Mouse (Mus musculus): Measurements from ENCODE around the gene Pde4d.

The Pde4d gene

DNA sequence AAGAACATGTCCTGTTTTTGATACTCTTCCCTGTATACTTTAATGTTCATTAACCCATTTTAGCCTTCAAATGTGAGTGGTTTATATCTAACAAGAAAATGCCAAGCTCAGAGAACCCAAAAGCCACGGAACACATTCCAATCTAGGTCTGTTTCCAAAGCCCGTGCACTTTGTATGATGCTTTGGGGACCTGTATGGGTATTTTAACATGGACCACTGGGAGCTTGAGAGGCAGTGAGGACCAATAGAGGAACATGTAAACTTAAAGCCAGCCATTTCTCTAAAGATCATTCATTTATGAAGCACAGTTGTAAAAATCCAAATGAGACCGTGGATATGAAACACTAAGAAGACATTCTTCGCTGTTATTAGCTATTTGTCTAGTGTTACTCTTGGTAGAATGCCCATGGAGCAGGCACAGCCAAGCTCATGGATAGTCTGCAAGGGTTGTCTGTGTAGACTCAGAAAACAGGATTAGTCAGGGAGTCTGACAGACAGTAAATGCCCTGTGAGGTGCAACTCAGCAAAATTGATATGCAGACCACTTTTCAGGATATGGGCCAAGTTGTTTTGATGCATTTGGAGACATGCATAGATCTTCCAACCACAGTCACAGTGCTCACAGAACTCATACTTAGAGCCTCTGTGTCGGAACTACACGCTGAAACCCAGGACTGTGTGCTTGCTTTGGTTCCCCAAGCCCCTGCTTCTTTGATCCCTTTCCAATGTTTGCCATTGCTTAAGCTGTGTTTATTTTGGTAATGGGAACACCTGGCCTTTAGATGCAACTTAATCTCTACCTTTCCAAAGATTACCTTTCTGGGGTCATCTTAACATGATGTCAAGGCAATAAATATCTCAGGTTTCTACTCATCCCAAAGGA is 1272.7 kb downstream of the Pde4d start:
- no peak for DNase-seq

DNA sequence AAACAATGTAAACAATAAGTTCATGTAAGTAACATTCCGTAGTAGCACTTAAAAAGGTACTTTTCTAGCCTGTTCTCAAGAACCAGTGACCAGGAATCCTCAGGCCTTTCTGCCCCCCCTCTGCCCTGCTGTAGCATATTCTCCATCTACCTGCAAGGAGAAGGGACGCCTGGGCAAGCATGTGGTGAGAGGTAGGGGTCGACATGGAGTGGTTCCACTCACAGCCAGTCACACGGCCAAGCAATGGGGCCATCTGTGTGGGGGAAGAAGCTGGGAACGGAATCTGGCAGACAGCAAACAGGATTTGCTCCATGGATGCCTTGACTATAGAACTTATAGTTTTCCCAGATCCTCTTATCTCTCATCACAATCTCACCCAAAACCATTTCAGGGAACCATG is 1277.6 kb downstream of the Pde4d start:
- DNase-seq, result no peak

DNA sequence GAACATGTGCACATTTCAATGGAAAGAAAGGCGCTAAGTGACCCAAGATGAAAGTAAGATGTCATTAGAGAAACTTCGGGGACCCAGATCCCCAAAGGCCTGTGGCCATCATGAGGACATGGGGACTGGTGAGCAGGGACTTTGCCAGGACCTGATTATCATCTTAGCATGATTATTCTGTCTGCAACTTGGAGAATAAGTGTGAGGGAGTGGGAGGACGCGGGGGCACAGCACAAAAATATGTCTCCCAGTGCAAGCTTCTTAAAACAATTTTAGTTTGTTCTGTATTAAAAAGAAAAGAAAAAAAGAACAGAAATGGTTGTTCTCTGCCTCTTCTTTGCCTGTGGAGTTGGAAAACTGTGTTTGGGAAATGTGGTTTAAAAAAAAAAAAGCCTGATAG is 1279.9 kb downstream of the Pde4d start:
- no peak for DNase-seq

DNA sequence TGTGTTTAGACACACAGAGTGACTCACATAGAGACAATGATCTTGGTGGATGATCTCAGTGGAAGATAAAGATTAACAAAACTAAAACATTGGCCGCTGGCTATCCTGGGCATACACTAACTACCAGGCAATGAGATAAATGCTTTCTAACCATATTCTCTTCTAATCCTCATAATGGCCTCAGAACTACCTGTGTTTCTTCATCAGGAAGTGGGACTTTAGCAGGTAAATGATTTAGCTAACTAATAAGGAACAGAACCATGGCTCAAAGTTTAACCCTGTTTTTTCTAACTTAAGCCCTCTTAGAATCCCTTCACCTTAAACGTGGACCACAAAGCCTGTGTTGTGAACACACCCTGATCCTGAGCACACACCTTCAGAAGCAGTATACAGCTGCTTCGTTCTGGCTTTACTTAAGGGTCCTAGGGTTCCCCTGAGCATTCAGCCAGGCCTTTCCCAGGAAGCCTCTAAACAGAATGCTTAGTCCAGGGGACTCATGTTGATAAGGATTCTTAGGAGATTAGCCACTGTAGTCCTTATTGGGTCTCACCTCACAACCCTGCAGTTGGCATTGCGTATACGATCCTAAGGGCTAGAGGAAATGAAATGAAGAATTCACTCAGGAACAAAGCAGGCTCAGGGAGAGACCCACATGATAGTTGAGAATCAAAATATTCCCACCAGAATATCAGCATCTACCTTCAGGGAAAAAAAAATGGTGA is 1283.1 kb downstream of the Pde4d start:
- DNase-seq, result no peak

DNA sequence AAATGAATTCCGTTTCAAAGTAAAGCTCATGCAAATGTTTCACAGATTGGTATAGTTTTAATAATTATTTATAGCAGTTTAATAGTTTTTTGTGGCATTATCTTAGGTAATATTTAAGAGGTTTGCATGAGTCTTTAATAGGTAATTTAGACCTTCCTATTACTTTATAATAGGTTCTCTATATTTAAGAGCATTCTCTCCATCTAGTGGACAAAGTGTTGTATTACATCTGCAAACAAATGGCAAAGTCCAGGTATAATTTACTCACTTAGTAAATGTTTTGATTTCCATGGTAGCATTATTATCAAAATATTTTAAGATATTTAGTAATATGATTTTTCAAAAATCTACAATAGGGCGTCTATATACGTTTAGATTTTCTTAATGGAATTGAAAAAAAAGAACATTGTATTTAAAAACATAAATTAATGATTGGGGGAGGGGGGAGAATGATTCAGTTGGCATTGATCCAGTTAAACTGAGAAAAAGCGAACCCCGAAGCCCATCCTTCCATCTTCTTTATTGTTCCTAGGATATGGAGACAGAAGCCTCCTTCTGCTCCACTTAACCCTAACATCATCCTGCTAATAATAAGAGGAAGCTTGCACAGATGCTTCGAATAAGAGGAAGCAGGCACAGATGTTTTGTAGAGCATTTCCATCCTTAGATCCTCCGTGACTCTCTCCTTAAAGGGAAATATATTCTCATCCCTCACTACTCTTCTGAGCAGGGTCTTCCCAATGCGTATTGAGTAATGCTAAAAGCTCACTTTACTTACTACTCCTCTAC is 1286.7 kb downstream of the Pde4d start:
- no peak for DNase-seq

DNA sequence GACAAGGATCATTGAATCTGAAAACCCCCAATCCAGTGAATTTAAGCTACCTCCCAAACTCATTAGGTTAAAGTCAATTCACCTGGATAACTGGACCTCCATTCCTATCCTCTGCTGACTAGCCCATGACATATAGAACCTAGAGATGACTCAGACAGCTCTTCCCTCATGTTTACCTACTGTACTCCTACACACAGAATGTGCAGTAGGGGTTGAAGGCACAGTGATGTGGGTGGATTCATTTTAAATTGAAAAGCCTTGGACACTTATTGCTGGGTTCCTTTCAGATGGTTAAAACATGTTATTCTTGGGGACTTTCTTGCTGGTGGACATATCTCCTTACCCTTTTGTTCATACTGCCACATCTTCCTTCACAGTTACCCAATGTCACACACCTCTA is 1296.7 kb downstream of the Pde4d start:
- no peak for DNase-seq

DNA sequence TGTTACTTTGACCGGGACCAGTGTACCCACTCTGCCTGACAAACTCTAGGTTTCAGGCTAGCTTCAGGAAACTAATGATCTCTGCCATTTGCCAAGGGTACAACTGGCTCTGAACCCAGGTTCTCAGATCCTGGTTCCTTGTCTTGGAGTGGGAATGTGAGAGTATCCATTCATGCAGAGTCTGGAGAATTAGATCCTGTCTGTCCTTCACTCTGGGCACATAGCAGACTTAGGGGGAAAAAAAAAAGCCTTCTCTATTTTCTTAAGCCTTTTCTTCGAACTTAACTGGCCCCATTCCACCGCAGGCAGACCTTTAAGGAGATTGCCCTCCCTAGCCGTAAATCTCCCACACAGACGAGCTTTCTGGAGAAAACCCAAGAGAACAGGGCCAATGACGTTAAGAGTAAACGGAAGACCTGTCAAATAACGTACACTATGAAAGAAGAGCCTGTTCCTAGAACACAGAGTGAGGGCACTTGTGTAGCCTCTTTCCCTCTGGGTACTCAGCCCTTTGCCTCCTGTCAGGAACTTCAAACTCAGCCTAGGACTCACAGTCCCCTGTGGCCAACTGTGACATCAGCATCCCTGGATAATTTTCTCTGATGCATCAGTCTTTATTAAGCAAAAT is 1302.6 kb downstream of the Pde4d start:
- DNase-seq, result peak; percentile 38 to 60

DNA sequence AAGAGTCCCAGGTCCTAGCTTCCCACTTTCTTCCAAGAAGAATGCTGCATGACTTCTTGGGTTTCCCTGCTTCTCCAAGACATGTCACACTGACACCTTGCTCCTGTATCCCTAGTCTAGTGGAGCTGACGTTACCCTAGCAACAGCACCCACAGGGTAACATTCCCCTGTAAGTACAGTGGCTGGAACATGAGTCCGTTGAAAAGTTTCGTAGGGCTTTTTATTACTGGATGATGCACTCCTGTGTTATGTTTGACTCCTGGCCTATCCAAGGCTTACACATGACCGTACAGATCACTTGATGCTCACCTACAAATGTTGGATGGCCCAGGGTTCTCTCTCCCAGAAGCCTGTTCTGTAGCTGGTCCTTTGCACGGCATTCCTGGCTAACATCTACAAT is 1307.1 kb downstream of the Pde4d start:
- DNase-seq, result no peak

DNA sequence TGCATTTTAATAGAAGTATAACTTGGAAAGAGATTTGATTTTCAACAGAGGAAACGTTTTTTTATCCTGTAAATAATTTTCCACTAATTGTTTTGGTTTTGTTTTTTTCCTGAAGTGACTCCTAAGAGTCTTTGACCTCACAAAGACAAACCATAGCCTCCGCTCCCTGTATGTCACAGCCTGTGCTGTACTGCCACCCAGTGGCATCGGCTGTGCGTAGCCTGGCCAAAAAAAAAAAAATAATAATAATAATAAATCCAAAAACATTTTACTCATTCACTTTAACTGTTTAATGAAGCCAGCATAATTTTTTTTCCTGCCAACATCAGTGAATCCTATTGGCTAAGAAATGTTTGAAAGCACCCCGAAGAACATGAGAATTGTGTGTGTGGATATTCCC is 1309.5 kb downstream of the Pde4d start:
- peak; percentile 40 to 48 for DNase-seq

DNA sequence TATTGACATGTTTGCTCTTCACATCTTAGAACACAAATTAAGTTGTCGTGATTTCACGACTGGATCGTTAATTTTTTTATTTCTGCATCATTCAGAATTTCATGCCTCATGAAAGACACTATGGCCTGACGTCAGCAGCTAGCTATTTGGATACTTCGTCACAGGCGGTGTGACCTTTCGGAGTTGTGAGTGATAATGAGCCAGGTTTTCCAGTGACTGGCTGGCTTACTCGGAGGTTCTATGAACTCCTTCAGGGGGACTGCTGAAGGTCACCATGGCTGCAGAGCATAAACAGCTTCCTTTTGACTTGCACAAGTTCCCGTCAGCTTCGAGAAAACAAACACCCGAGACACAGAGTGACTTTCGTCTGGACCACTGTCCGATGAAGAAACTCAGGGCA is 1311.3 kb downstream of the Pde4d start:
- DNase-seq, result peak; percentile 11 to 53

DNA sequence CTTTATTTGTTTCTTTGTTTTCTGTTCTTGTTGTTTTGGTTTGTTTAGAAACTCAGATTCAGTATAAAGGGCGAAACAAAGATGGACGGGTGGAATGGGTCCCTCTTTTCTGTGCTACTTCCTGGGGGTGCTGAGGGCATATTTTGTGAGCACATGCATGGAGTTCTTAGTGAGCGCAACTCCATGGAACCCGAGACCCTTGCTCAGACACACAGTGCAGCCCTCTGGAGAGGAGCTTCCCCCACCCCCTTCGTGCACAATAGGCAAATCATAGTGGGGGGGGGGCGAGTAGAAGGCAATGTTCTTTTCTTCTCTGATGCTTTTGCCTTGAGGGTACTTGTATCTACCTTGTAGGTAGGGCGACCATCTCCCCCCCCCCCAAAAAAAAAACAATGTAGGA is 1325.0 kb downstream of the Pde4d start:
- DNase-seq, result no peak

DNA sequence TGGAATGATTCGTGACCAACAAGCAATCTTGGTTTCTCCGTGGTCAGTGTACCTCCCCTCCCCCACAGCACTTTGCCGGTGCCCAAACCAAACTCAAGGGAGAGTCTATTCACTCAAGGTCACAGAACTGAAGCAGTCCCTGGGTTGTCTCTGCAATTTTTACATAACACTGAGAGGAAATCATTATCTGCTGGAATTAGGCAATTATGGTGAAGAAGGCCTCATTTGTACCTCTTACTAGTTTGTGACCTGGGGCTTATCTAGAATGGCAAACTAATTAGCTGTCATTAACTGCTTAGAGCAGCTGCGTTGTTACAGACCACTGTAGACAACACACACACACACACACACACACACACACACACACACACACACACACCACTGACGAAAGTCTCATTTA is 1325.4 kb downstream of the Pde4d start:
- no peak for DNase-seq

DNA sequence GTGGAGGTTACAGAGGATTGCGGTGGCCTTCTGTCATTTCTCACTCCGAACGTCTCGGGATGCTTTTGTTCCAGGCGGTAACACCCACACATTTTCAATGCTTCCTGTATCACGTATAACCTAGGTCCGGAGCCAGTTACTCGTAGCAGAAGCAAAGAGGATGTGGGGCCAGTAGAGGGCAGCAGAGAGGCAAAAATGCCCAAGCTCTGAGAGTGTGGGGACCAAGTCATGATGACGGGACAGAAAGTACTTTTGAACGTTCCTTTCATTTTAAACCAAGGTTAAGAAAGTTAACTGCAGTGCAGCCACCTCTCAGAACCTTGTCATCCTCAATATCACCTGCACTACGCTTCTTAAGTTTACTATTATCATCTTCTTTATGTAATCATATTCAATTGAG is 1326.4 kb downstream of the Pde4d start:
- DNase-seq, result peak; percentile 88 to 91

DNA sequence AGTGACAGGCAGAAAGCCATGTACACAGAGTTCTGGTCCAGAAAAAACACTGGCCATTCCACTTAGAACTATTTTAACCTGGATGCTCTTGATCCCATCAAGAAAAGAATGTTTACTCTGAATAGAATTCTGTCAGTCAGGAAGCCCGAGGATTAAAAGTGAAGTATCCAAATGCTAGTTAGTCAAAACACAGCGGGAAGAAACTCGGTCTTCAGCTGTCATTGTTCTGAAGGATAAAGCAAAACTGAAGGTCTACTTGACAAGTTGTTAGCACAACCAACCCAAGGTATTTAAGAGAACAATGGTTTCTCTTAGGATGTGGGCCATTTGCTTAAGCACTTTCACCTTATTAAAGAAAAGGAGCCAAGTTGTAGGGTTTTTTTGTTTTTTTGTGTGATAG is 1327.2 kb downstream of the Pde4d start:
- DNase-seq, result no peak

DNA sequence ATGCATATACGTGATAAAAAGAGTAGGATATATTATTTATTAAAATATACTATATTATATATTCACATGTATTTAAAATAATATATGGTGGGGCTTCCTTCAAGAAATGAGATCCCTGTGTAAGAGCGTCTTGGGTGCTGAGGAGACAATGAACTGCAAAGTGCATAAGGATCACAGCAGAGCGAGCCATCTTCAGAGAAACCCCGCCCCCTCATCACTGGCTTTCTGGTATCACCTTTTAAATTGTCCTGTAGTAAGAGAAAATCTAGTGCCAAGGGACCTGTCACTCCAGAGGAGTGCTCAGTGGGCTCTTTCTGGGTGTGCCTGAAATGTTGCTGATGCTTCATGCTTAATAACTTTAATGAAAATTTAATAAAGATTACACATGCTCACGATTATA is 1327.7 kb downstream of the Pde4d start:
- DNase-seq, result no peak

DNA sequence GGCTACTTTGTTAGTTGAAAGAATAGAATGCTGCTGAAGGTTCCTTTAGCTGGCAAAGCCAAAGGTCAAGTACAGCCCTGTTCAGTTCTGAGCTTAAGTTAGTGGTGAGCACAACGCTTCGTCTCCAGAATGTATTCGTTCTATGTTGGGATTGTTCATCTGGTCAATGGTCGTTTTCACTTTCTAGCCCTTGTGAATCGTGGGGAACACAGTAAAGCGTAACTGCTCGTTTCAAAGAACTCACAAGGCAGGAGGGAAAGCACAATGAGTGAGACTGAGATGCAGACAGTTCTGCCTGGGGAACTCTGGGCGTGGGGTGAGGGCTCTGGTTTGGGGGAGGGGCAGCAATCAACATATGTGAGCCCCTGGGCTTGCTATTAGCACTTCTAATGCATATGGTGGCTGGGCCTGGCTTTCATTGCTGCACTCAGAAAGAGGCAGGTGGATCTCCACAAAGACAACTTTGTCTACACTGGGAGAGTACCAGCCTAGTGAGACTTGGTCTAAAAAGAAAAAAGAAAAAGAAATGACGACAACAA is 1328.6 kb downstream of the Pde4d start:
- DNase-seq, result no peak

DNA sequence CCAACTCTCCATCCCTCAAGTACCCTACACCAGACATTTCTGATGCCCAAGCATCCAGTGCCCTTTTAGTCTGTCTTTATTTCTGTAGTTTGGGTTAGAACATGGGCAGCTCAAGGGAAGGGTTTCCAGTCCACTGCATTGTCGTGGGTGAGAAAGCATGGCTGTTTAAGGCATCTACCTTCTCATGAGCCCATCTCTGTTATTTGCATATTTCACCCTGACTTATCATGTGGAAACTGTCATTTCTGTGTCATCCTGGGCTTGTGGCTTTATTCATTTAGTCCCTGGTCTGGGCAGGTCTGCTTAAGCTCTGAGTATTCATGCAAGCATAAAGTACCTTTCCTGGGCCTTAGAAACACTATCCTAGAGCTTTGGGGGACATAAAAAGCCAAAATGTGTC is 1331.7 kb downstream of the Pde4d start:
- no peak for DNase-seq

DNA sequence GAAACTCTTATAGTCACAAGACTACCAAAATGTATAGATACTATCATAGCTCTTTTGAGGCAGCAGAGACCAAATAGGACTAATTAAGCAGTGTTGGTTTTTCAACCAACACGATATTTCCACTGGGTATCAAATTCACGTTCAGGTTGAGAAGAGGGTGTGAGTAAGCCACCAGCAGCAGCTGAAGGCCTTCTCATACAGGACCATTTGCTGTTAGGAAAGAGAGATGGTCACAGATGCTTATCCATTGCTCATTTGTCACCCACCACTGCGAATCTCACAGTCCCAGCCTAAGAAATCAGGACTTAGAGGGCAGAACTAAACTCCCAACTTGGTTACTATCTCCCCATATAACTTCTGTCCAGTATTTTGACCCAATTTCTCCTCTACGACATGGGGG is 1338.9 kb downstream of the Pde4d start:
- no peak for DNase-seq

DNA sequence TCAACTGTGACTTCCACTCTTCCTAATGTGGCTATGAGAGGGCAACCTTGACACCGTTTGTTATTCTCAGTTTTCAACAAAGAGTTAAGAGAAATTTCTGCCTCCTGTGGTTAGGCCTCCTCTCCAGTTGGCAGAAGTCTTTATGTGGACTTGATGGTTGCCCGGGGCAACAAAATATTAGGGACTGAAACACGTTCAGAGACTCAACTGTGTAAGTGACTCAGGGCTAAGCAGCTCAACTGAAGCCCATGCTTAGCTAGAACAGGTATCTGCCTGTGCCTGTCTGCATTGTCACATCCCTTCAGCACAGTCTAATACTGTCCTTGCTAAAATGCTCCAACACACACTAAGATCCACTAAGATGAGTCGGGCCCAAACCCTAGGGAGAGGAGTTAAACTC is 1339.4 kb downstream of the Pde4d start:
- DNase-seq, result no peak

DNA sequence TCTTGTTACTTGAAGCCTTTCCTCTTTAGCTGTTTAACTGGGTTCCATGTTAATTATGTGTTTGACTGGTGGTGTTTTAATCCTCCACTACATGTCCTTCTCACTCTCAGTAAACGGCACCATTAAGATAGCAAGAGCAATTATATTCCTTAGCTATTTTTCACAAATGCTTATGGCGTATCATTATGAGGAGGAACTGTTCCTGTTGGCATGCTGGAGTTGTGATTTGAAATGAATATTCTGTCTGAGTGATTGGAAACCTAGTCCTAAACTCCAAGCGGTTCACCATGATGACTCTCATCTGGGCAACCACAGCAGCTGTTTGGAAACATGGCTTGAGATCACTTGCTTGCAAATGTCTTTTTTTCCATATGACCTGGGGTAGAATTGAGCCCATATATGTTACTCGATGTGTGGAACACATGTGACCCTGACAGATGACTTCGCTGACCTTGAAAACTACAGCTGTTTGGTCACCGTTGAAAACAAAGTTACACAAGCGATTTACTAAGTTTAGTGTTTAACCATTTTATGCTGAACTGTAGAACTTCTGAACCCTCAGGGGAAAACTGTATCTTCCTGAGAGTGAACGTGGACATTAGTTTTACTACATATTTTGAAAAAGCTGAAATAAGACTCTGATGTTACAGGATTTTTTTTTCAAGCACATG is 1340.4 kb downstream of the Pde4d start:
- no peak for DNase-seq

DNA sequence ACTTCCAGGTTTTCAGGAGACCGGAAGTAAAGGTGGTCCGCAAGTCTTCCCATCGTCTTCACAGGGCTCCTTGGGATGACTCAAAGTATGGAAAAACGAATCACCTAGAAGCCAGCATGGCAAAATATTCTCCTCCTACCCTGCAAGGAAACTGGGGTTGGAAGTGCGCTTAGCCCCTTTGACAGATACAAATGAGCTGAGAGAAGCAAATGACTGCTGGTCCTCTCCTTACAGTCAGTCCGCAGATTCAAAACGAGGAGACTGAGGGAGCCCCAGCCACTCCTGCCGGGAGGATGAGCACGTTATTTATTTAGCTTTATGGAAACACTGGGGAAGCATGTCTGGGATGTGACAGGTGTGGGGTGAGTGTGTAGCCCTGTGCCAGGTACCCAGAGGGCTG is 1344.2 kb downstream of the Pde4d start:
- DNase-seq, result no peak

DNA sequence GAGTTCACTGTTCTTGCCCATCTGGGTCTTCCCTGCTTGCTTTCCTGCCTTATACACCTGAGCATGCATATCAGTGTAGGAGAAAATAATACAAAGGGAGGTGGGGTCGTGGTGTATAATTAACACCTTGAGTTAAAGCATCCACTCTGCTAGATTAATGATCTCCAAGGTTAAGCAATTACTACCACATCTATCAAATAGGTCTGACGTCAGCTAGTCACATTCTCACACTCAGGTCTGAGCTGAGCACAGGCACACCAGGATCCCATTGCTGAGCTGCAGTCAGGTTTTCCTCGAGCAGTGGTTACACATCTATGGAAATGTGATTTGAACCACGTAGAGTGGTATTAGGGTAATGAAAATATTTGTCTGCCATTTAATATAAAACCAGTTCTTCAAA is 1348.9 kb downstream of the Pde4d start:
- DNase-seq, result no peak
